Mouse (Mus musculus): Measurements from ENCODE around the gene Inhbc.

The Inhbc gene

GRCm38 (mm10) chr10:127369834-127370820, at the start of gene Inhbc:
Gene Inhbc, minus strand, starts transcription at chr10:127370431.
- no peak for DNase-seq (ENCODE audit: low read depth, low spot score)

- DNase-seq (ENCODE audit: low read depth, low spot score): no peak
These were observed 43.9 kb upstream of the Inhbc start for GRCm38 (mm10) chr10:127414141-127414540.

- DNase-seq (ENCODE audit: low read depth, low spot score): no peak
These were observed 43.4 kb upstream of the Inhbc start for GRCm38 (mm10) chr10:127413585-127413984.

- no peak for DNase-seq (ENCODE audit: low read depth, low spot score)
These were observed 42.5 kb upstream of the Inhbc start for GRCm38 (mm10) chr10:127412776-127413175.

- DNase-seq (ENCODE audit: low read depth, low spot score): no peak
These were observed 41.9 kb upstream of the Inhbc start for GRCm38 (mm10) chr10:127412101-127412500.

GRCm38 (mm10) chr10:127407391-127407790, 37.2 kb upstream of the Inhbc start:
- no peak for DNase-seq (ENCODE audit: low read depth, low spot score)

GRCm38 (mm10) chr10:127404701-127405100, 34.5 kb upstream of the Inhbc start:
- DNase-seq (ENCODE audit: low read depth, low spot score): no peak

- no peak for DNase-seq (ENCODE audit: low read depth, low spot score)
These were observed 21.5 kb upstream of the Inhbc start for GRCm38 (mm10) chr10:127391774-127392173.

GRCm38 (mm10) chr10:127381743-127382134, 11.5 kb upstream of the Inhbc start:
- DNase-seq (ENCODE audit: low read depth, low spot score): no peak

- peak; percentile 31 for DNase-seq (ENCODE audit: low read depth, low spot score)
These were observed 10.8 kb upstream of the Inhbc start for GRCm38 (mm10) chr10:127380767-127381742.

GRCm38 (mm10) chr10:127380251-127380691, 10.0 kb upstream of the Inhbc start, which contains the start of gene R3hdm2:
Gene R3hdm2, plus strand, starts transcription at chr10:127380327.
- peak; percentile 97 for DNase-seq (ENCODE audit: low read depth, low spot score)

GRCm38 (mm10) chr10:127379654-127380053, 9.4 kb upstream of the Inhbc start:
- no peak for DNase-seq (ENCODE audit: low read depth, low spot score)

GRCm38 (mm10) chr10:127377700-127378099, 7.5 kb upstream of the Inhbc start:
- no peak for DNase-seq (ENCODE audit: low read depth, low spot score)

- no peak for DNase-seq (ENCODE audit: low read depth, low spot score)
These were observed 792 bp upstream of the Inhbc start for GRCm38 (mm10) chr10:127371023-127371422.

- DNase-seq (ENCODE audit: low read depth, low spot score): no peak
These were observed 2.0 kb downstream of the Inhbc start for GRCm38 (mm10) chr10:127368273-127368672.

- no peak for DNase-seq (ENCODE audit: low read depth, low spot score)
These were observed 3.1 kb downstream of the Inhbc start for GRCm38 (mm10) chr10:127367116-127367515.

- no peak for DNase-seq (ENCODE audit: low read depth, low spot score)
These were observed 9.5 kb downstream of the Inhbc start for GRCm38 (mm10) chr10:127360714-127361113.

- no peak for DNase-seq (ENCODE audit: low read depth, low spot score)
These were observed 14.9 kb downstream of the Inhbc start for GRCm38 (mm10) chr10:127355336-127355735.

GRCm38 (mm10) chr10:127353909-127354895, 16.0 kb downstream of the Inhbc start, which contains the start of gene Inhbe:
Gene Inhbe, minus strand, starts transcription at chr10:127354411.
- DNase-seq (ENCODE audit: low read depth, low spot score): peak; percentile 96

GRCm38 (mm10) chr10:127352766-127353165, 17.5 kb downstream of the Inhbc start:
- no peak for DNase-seq (ENCODE audit: low read depth, low spot score)

Measured in brain, adult 2 months (tissue).